Mouse (Mus musculus): Measurements from ENCODE around the gene Rara. TPM values are rescaled to one million over a fixed set of nuclear protein-coding genes. Genes with fewer than 3 reads are reported as not detected.

Rara gene
- polyA plus RNA-seq, 1 experiment from 2014 or later: 51.1 TPM

DNA sequence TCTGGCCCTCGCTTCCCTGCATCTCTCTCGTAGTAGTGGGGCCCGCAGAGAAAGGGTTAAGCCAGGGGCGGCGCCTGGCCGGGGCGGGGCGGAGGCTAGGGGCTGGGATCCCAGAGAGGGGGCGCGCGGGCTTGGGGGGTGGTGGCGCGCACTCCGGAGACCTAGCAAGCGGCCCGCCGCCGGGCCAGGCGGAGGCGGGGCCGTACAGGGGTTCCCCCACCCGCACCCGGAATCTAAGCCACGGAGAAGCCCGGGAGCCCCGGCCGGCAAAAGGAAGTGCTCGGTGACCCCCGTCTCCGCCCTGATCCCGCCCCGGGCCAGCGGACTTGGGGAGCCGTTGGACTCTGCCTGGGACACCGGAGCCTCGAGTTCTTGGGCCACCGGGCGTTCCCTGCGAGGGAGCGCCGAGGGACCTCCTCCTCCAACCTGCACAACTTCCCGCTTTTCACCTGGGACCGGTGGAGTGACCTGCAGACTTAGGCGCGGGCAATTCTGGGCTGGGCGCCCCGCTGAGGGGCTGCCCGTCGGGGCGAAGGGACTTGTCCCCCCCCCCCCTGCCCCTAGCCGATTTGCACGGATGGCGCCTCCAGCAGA, 32.8 kb downstream of the Rara start:
- Histone ChIP-seq H3K4me2 (replicated peaks) (peak overlapping the region; percentile 96), H3K4me3 (peak overlapping the region; percentile 90), H3K9ac (peak overlapping the region; percentile 84), H3K9me3 (no peaks in the 10 kb centered on the region), H3K27me3 (replicated peaks) (no peaks in the 10 kb centered on the region), H3K36me3 (no peaks in the 10 kb centered on the region), H3K27ac (peak overlapping the region; percentile 93), H3K4me1 (peaks cover 68% of the 10 kb centered on the region)
- under 1% methylated on average over 53 of the region's 53 CpGs for WGBS
- peak; percentile 45; the same call in 1 of the 2 replicates for ATAC-seq (ENCODE audit: low FRiP score, low read depth)

DNA sequence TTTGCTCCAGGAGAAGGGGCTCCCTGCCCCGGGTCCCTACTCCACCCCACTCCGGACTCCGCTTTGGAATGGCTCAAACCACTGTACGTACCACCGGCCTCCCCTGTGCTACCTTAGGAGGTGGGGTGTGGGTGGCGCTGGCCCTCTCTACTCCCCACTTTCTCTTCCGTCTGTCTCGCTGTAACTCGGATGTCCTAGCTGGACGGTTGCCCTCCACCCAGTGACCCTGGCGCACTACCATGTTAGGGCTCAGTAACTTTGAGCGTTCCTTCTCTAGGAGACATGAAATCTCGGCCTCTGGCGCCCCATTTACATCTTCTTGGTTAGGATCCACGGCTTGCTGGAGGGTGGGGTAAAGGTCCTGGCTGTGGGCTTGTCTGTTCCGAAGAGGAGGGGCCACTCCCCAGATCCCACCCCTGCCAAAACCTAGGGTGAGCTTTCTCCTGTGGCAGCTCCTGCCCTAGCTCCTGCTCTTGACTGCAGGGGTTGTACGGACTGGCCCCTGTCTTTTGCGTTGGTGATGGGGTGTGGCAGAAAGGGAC, 33.5 kb downstream of the Rara start:
- H3K9ac ChIP-seq: peak overlapping the region; percentile 84
- H3K4me2 ChIP-seq (replicated peaks): peak overlapping the region; percentile 96
- H3K9me3 ChIP-seq: no peaks in the 10 kb centered on the region
- H3K27me3 ChIP-seq (replicated peaks): no peaks in the 10 kb centered on the region
- H3K4me1 ChIP-seq: peaks cover 69% of the 10 kb centered on the region
- H3K4me3 ChIP-seq: peak overlapping the region; percentile 90
- no peaks in the 10 kb centered on the region for H3K36me3 ChIP-seq
- peak overlapping the region; percentile 93 for H3K27ac ChIP-seq
- ATAC-seq (ENCODE audit: low FRiP score, low read depth): no peak
- under 1% methylated on average over 18 of the region's 18 CpGs for WGBS

GRCm38 (mm10) chr11:98961766-98962165, 34.1 kb downstream of the Rara start:
- H3K4me1 ChIP-seq: peaks cover 69% of the 10 kb centered on the region
- peaks cover 2% of the 10 kb centered on the region; the same call in 1 of the 2 replicates for H3K36me3 ChIP-seq
- WGBS: 6% methylated on average over 8 of the region's 8 CpGs
- H3K27ac ChIP-seq: peak overlapping the region; percentile 93
- no peaks in the 10 kb centered on the region for H3K9me3 ChIP-seq
- peak overlapping the region; percentile 90 for H3K4me3 ChIP-seq
- peak overlapping the region; percentile 96 for H3K4me2 ChIP-seq (replicated peaks)
- no peaks in the 10 kb centered on the region for H3K27me3 ChIP-seq (replicated peaks)
- no peak for ATAC-seq (ENCODE audit: low FRiP score, low read depth)
- peak overlapping the region; percentile 84 for H3K9ac ChIP-seq

DNA sequence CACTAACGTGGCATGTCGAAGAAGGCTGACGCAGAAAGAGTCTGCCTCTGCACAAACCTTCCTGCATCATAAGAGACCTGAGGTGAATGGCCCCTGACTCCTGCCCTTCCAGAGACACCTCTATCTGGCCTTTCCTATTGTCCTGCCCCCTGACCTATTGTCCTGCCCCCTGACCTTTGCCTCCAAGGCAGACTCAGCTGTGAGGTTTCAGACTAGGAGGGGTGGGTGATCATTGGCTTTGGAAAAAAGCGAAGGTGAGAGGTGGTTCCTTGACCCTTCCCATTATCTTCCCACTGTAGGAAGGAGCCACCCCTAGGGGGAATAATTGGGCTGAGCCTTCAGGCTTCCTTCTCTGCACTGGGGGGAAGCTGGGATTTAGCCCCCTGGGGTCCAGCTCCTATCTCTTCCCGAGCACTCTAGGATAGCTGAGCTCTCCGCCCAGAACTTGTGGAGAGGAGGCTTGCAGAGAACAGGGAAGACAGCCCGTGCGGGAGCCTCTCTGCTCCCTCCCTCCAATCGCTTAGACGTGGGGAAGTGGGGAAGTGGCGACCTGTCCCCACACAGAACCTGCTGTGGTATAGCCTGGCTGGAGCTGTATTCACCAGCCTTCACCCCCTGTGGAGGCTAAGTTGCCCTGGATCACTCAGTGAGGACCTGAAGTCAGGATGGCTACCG, 34.9 kb downstream of the Rara start:
- H3K27ac ChIP-seq: peak overlapping the region; percentile 97
- peak overlapping the region; percentile 96 for H3K4me2 ChIP-seq (replicated peaks)
- peaks cover 4% of the 10 kb centered on the region; the same call in 1 of the 2 replicates for H3K36me3 ChIP-seq
- H3K9ac ChIP-seq: peak overlapping the region; percentile 84
- H3K27me3 ChIP-seq (replicated peaks): no peaks in the 10 kb centered on the region
- 4% methylated on average over 12 of the region's 12 CpGs for WGBS
- no peak for ATAC-seq (ENCODE audit: low FRiP score, low read depth)
- peak overlapping the region; percentile 90 for H3K4me3 ChIP-seq
- no peaks in the 10 kb centered on the region for H3K9me3 ChIP-seq
- peaks cover 77% of the 10 kb centered on the region for H3K4me1 ChIP-seq

DNA sequence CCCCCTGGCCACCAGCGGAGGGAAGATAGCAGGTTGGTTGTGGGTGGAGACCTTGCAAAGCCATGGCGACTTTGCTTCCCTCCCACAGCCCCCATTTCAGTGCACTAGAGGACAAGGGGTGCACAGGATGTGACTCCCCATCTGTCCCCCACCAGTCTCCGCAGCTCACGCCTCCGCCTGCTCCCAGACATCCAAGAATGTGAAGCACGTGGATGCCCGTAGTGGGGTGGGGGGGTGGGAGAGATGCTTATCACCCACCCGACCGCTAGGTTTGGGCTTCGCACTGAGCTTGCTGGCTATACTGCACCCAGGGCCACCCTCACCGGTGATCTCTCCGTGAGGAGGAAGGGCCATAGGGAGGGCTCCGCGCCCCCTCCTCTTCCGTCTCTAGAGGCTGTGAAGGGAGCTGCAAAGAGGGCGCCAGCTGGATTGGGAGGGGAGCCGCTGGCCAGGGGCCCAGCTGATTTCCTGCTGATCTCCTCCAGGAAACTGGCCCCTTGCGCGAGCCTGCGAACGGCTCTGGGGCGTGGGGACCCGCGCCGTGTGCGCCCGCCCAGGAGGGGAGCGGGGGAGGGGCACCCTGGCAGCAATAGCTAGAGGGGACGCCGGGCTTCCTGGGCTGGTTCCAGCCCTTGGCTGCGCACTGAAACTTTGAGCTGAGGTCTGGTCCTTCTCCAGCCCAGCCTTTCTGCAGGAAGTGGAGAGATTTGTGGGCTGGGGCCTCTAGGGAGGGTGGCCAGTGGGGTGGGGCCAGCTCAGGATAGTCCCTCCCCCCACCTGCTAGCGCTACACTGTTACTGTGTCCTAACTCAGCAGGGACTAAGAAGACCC, 35.8 kb downstream of the Rara start:
- Histone ChIP-seq H3K4me2 (replicated peaks) (peak overlapping the region; percentile 96), H3K27me3 (replicated peaks) (no peaks in the 10 kb centered on the region), H3K4me3 (peak overlapping the region; percentile 90), H3K9me3 (no peaks in the 10 kb centered on the region), H3K27ac (peak overlapping the region; percentile 97), H3K4me1 (peaks cover 85% of the 10 kb centered on the region), H3K36me3 (peaks cover 7% of the 10 kb centered on the region), H3K9ac (peak overlapping the region; percentile 84)
- WGBS: under 1% methylated on average over 31 of the region's 32 CpGs
- ATAC-seq (ENCODE audit: low FRiP score, low read depth): peak; percentile 22

- H3K4me2 ChIP-seq (replicated peaks): peak overlapping the region; percentile 96
- H3K27ac ChIP-seq: peak overlapping the region; percentile 97
- peaks cover 88% of the 10 kb centered on the region for H3K4me1 ChIP-seq
- peaks cover 7% of the 10 kb centered on the region for H3K36me3 ChIP-seq
- peak overlapping the region; percentile 90 for H3K4me3 ChIP-seq
- no peaks in the 10 kb centered on the region for H3K27me3 ChIP-seq (replicated peaks)
- no peaks in the 10 kb centered on the region for H3K9me3 ChIP-seq
- no peak for ATAC-seq (ENCODE audit: low FRiP score, low read depth)
- WGBS: 5% methylated on average over 6 of the region's 6 CpGs
- H3K9ac ChIP-seq: peak overlapping the region; percentile 84
Observed at GRCm38 (mm10) chr11:98964201-98964615, 36.6 kb downstream of the Rara start.

DNA sequence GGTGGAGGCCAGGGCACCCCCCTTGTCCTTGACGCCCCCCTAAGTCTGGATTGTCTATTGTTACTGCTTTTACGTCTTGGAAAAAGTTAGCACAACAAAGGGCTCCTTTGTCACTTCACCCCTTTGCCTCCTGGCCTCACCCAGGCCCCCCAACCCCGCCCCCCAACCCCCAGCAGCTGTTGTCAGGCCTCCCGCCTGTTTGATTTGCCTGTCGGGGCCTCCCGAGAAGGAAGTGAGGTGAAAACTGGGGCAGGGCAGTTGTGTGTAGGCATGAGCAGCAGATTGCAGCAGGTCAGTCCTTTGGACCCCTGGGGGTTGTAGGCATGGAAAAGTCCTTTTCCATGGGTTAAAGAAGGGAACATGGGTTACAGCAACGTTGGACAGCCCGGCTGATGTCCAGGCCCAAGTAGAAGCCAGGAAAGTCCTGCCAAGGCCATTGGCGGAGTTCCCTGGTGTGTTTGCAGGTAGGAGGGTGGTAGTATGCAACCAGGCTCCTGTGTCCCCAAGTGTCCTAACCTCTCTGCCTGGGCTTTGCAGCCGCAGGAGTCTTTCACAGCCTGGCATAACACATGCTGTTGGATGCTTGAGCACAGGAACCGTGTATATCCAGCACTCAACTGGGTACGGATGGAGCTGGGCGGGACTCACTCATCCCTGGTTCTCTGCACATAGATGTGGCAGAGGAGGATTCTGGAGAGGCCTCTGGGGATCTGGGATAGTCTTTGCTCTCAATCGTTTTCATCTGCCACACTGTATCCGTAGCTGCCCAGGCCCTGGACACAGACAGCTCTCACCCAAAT, 37.2 kb downstream of the Rara start:
- no peaks in the 10 kb centered on the region for H3K27me3 ChIP-seq (replicated peaks)
- H3K4me1 ChIP-seq: peaks cover 88% of the 10 kb centered on the region
- peaks cover 9% of the 10 kb centered on the region for H3K36me3 ChIP-seq
- peak overlapping the region; percentile 97 for H3K27ac ChIP-seq
- H3K9ac ChIP-seq: peak overlapping the region; percentile 84
- WGBS: 5% methylated on average over 15 of the region's 15 CpGs
- H3K4me2 ChIP-seq (replicated peaks): peak overlapping the region; percentile 96
- H3K9me3 ChIP-seq: no peaks in the 10 kb centered on the region
- ATAC-seq (ENCODE audit: low FRiP score, low read depth): no peak
- H3K4me3 ChIP-seq: peak overlapping the region; percentile 90

DNA sequence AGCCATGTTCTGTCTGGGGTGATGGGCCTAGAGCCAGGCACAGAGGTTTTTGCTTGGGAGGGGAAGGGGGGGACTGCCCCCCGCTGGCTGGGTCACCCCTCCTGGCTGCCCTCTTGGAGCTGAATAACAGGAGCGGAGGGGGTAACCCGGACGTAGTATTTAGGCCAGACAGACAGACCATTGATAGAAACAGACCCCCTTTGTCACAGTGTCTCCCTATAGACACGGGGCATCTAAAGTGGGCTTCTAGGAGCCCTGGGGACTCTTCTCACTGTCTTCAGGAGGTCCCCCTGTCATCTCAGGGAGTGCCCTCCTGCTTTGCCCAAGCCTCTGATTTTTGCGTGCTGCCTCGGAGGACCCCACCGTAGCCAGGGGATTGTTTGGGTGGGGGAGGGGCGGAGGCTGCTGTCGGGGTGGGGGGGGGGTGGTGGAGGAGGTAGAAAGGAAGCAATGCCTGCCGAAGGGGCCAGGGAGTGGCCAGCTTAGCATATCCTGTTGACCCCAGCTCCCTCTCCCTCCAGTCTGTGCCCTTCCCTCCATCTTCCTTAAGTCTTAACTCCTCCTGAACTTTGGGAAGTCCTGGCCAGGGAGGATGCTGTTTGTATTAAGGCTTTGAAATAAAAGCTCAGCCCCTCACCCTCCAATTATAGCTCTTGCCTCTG, 37.9 kb downstream of the Rara start:
- H3K27me3 ChIP-seq (replicated peaks): no peaks in the 10 kb centered on the region
- 2% methylated on average over 11 of the region's 11 CpGs for WGBS
- ATAC-seq (ENCODE audit: low FRiP score, low read depth): no peak
- H3K9ac ChIP-seq: peak overlapping the region; percentile 84
- peaks cover 16% of the 10 kb centered on the region for H3K36me3 ChIP-seq
- peak overlapping the region; percentile 96 for H3K4me2 ChIP-seq (replicated peaks)
- H3K27ac ChIP-seq: peak overlapping the region; percentile 97
- no peaks in the 10 kb centered on the region for H3K9me3 ChIP-seq
- peak overlapping the region; percentile 90 for H3K4me3 ChIP-seq
- peaks cover 92% of the 10 kb centered on the region for H3K4me1 ChIP-seq

- peak overlapping the region; percentile 97 for H3K27ac ChIP-seq
- H3K9me3 ChIP-seq: no peaks in the 10 kb centered on the region
- peak; percentile 11; the same call in 1 of the 2 replicates for ATAC-seq (ENCODE audit: low FRiP score, low read depth)
- H3K9ac ChIP-seq: peak overlapping the region; percentile 84
- H3K4me3 ChIP-seq: peak overlapping the region; percentile 90
- H3K4me1 ChIP-seq: peaks cover 99% of the 10 kb centered on the region
- 22% methylated on average over 9 of the region's 9 CpGs for WGBS
- peaks cover 26% of the 10 kb centered on the region for H3K36me3 ChIP-seq
- H3K4me2 ChIP-seq (replicated peaks): peak overlapping the region; percentile 96
- no peaks in the 10 kb centered on the region for H3K27me3 ChIP-seq (replicated peaks)
Observed at GRCm38 (mm10) chr11:98966499-98967141, 39.0 kb downstream of the Rara start.

DNA sequence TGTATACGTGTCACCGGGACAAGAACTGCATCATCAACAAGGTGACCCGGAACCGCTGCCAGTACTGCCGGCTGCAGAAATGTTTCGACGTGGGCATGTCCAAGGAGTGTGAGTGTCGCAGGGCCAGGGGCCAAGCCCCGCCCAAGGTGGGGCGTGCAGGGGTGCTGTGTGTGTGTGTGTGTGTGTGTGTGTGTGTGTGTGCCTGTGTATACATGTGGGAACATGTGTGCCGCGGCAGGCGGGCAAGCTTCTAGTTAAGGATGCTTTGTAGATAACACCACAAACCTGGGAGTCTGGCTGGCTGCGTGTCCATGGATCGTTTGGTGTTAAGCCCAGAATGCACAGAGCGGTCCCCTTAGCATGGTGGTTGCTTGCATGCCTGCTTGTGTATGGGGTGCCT, 40.5 kb downstream of the Rara start:
- H3K4me1 ChIP-seq: peaks cover 89% of the 10 kb centered on the region

More for the DNA sequence above, 40.5 kb downstream of the Rara start:
- Histone ChIP-seq H3K4me3 (peak overlapping the region; percentile 26), H3K9ac (peak overlapping the region; percentile 84), H3K4me2 (replicated peaks) (peak overlapping the region; percentile 96), H3K9me3 (no peaks in the 10 kb centered on the region), H3K36me3 (peaks cover 39% of the 10 kb centered on the region), H3K27me3 (replicated peaks) (no peaks in the 10 kb centered on the region), H3K27ac (peak overlapping the region; percentile 97)
- ATAC-seq (ENCODE audit: low FRiP score, low read depth): no peak
- WGBS: 29% methylated on average over 16 of the region's 16 CpGs
